Mouse (Mus musculus) midbrain, postnatal 0 days (tissue): ENCODE measurements at regions not wholly inside any gene's neighbourhood (a gene's known extent, or its start where the extent isn't known, plus 50 kb on each side); places are given as distances from the start of the nearest gene placed in this dataset.

ENCODE experiments used
- ATAC-seq: fragments of 200-750 bp; cut with Nextera tagmentation; 2 replicates; pipeline ENCODE4 v1.8.0; 2017; ENCODE audit warnings: moderate number of reproducible peaks, mild to moderate bottlenecking, moderate TSS enrichment, moderate library complexity; ENCODE audit not compliant: low FRiP score
- DNase-seq: peaks from one replicate; pipeline ENCODE4 v3.0.0-alpha.2; 2015; ENCODE audit warnings: low spot score
- H3K27ac ChIP-seq: fragments of 300-500 bp; sonication (generic); 2 replicates; pipeline ENCODE4 v1.5.1; 2014; ENCODE audit warnings: low read depth, mild to moderate bottlenecking, low read length, mixed read lengths
- H3K27me3 ChIP-seq: fragments of 300-500 bp; sonication (generic); 2 replicates; pipeline ENCODE4 v1.6.1; 2014; ENCODE audit warnings: low read length, control low read depth, mixed read lengths; ENCODE audit not compliant: insufficient read depth
- H3K36me3 ChIP-seq: fragments of 300-500 bp; sonication (generic); 2 replicates; pipeline ENCODE4 v1.6.1; 2014; ENCODE audit warnings: low read length, control low read depth, mixed read lengths; ENCODE audit not compliant: insufficient read depth
- H3K4me1 ChIP-seq: fragments of 300-500 bp; sonication (generic); 2 replicates; pipeline ENCODE4 v1.6.1; 2014; ENCODE audit warnings: mild to moderate bottlenecking, control low read depth, antibody characterized with exemption, low read length, mixed read lengths; ENCODE audit not compliant: insufficient read depth
- H3K4me2 ChIP-seq: fragments of 300-500 bp; sonication (generic); 2 replicates; pipeline ENCODE4 v1.6.1; 2014; ENCODE audit warnings: low read depth, mild to moderate bottlenecking, low read length, mixed read lengths; ENCODE audit not compliant: poor library complexity, severe bottlenecking
- H3K4me3 ChIP-seq: fragments of 300-500 bp; sonication (generic); 2 replicates; pipeline ENCODE4 v1.5.1; 2014; ENCODE audit warnings: low read depth, mild to moderate bottlenecking, low read length, moderate library complexity
- H3K9ac ChIP-seq: fragments of 300-500 bp; sonication (generic); replicated peaks from 2 replicates; pipeline ENCODE4 v1.6.1; 2014; ENCODE audit warnings: mild to moderate bottlenecking, low read length, moderate library complexity, mixed read lengths; ENCODE audit not compliant: poor library complexity, severe bottlenecking
- H3K9me3 ChIP-seq: fragments of 300-500 bp; sonication (generic); 2 replicates; pipeline ENCODE4 v1.6.1; 2016; ENCODE audit warnings: low read length, control low read depth
- CTCF ChIP-seq: IDR thresholded peaks from 2 replicates; pipeline ENCODE4 v1.5.1; 2016; ENCODE audit warnings: antibody characterized with exemption, mild to moderate bottlenecking
- WGBS: fragments of 180-500 bp; shearing (Covaris S2); extraction: QIAGEN DNeasy Blood & Tissue Kit; methylation state at CpG from one replicate; pipeline ENCODE4 v1.1.7; 2014; 5-methylcytosine and 5-hydroxymethylcytosine counted together

- TF ChIP-seq CTCF: no peak
- H3K9ac ChIP-seq: no peak overlapping the region
- no peaks in the 10 kb centered on the region for H3K27me3 ChIP-seq
- 75% methylated on average over 1 of the region's 1 CpGs for WGBS
- ATAC-seq: no peak
- no peaks in the 10 kb centered on the region for H3K36me3 ChIP-seq
- no peak overlapping the region for H3K4me3 ChIP-seq
- no peak overlapping the region for H3K27ac ChIP-seq
- H3K9me3 ChIP-seq: no peaks in the 10 kb centered on the region
- no peak overlapping the region for H3K4me2 ChIP-seq
- H3K4me1 ChIP-seq: no peaks in the 10 kb centered on the region
- DNase-seq: no peak
These were observed 213.4 kb downstream of the Ube2cbp start for GRCm38 (mm10) chr9:86251331-86251730.
